Mouse (Mus musculus): ENCODE results near the gene Alk. TPM values are rescaled to one million over a fixed set of nuclear protein-coding genes. Genes with fewer than 3 reads are reported as not detected.

Alk gene
- polyA plus RNA-seq, 1 experiment from 2014 or later = 0.51 TPM

DNA sequence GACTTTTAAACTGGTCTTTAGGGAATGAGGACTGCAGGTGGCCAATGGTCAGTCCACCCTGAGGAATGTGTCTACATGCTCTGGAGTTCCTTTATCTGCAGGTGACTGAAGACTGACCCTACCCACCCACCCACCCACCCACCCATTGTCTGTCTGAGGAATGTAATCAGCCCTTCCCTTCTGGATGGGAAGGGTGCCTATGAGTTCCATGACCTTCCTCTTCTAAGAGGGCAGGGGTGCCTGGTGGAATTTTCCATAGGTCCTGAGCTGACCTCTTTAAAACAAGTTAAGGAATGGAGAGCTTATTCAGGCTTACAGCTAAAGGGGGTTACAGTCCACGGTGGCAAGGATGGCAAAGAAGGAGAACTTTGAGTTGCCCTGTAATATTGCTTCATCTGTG, 43.7 kb downstream of the Alk start:
- H3K4me2 ChIP-seq (replicated peaks; ENCODE audit: low read depth, low read length) = no peak overlapping the region
- ATAC-seq (ENCODE audit: low FRiP score) = no peak
- H3K27ac ChIP-seq (ENCODE audit: low read depth, low read length) = no peak overlapping the region
- no peak overlapping the region for H3K9ac ChIP-seq (ENCODE audit: low read depth, low read length)
- no peak overlapping the region for H3K4me3 ChIP-seq (ENCODE audit: low read depth, low read length)
- H3K36me3 ChIP-seq (ENCODE audit: control insufficient read depth, insufficient read depth, low read length) = no peaks in the 10 kb centered on the region
- DNase-seq (ENCODE audit: low spot score) = no peak
- no peaks in the 10 kb centered on the region for H3K9me3 ChIP-seq (ENCODE audit: control insufficient read depth, low read length)
- H3K4me1 ChIP-seq (replicated peaks; ENCODE audit: control insufficient read depth, insufficient read depth, low read length) = no peaks in the 10 kb centered on the region
- WGBS = 81% methylated on average over 1 of the region's 1 CpGs
- H3K27me3 ChIP-seq (ENCODE audit: control insufficient read depth, insufficient read depth, low read length) = no peaks in the 10 kb centered on the region

DNA sequence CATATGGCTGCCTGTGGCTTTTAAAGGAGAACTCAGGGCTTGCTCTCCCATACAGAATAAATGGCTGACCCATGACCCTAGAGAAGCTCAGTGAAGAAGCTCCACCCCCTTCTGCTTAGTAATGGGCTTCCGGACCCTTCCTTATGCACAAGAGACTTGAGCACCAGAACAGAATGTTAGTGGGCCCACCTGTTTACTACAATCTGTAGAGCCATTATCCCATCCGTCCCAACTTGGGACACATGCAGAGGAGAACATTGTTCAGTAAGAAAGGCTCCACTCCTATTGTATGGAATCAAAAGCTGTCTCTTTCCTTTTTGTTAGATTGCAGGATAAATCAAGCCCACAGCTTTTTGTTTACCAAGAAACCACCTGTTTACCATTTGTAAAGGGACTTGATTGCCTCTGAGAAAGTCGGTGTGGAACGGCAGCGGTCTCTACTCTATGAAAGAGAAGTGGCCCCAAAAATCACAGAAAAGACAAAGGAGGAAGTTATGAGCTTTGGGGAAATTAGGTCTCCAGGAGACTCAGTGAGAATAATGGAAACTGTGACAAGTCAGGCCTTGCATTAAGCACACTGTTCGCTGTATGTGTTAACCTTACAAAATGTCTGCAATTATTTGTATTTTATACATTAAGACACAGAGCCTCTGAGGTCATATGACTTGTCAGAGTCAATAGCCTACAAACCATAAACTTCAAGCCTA, 47.2 kb downstream of the Alk start:
- H3K9me3 ChIP-seq (ENCODE audit: control insufficient read depth, low read length) = no peaks in the 10 kb centered on the region
- WGBS = 50% methylated on average over 6 of the region's 6 CpGs
- peak; percentile 51; the same call in 1 of the 2 replicates for ATAC-seq (ENCODE audit: low FRiP score)

DNA sequence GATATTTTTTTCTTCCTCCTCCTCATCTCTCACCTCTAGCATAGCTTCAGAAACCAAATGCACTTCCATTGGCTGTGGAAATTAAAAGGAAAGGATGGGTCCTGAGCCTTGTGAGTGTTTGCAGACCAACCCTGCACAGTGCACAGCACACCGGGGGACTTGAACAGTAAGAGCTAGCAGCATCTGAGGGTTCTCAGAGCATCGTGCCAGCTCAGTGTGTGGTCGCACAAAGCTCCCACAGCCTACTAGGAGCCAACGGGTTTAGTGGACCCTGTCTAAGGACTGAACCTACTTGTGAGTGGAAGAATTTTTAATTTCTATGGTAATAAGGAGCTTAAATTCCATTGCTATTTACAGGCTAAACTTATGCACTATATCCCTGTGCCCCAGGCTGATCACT, 58.2 kb downstream of the Alk start:
- H3K36me3 ChIP-seq (ENCODE audit: control insufficient read depth, insufficient read depth, low read length) = no peaks in the 10 kb centered on the region
- H3K27ac ChIP-seq (ENCODE audit: low read depth, low read length) = no peak overlapping the region
- no peak overlapping the region for H3K4me2 ChIP-seq (replicated peaks; ENCODE audit: low read depth, low read length)
- ATAC-seq (ENCODE audit: low FRiP score) (no peak), DNase-seq (ENCODE audit: low spot score) (no peak)
- no peak overlapping the region for H3K9ac ChIP-seq (ENCODE audit: low read depth, low read length)
- no peaks in the 10 kb centered on the region for H3K4me1 ChIP-seq (replicated peaks; ENCODE audit: control insufficient read depth, insufficient read depth, low read length)
- no peaks in the 10 kb centered on the region for H3K27me3 ChIP-seq (ENCODE audit: control insufficient read depth, insufficient read depth, low read length)
- H3K9me3 ChIP-seq (ENCODE audit: control insufficient read depth, low read length) = no peaks in the 10 kb centered on the region
- H3K4me3 ChIP-seq (ENCODE audit: low read depth, low read length) = no peak overlapping the region
- WGBS = 82% methylated on average over 4 of the region's 4 CpGs

More for the DNA sequence above, 47.2 kb downstream of the Alk start:
- Histone ChIP-seq H3K9ac (ENCODE audit: low read depth, low read length) (no peak overlapping the region), H3K27me3 (ENCODE audit: control insufficient read depth, insufficient read depth, low read length) (no peaks in the 10 kb centered on the region), H3K4me1 (replicated peaks; ENCODE audit: control insufficient read depth, insufficient read depth, low read length) (no peaks in the 10 kb centered on the region), H3K27ac (ENCODE audit: low read depth, low read length) (no peak overlapping the region), H3K36me3 (ENCODE audit: control insufficient read depth, insufficient read depth, low read length) (no peaks in the 10 kb centered on the region), H3K4me2 (replicated peaks; ENCODE audit: low read depth, low read length) (no peak overlapping the region), H3K4me3 (ENCODE audit: low read depth, low read length) (no peak overlapping the region)
- no peak for DNase-seq (ENCODE audit: low spot score)

DNA sequence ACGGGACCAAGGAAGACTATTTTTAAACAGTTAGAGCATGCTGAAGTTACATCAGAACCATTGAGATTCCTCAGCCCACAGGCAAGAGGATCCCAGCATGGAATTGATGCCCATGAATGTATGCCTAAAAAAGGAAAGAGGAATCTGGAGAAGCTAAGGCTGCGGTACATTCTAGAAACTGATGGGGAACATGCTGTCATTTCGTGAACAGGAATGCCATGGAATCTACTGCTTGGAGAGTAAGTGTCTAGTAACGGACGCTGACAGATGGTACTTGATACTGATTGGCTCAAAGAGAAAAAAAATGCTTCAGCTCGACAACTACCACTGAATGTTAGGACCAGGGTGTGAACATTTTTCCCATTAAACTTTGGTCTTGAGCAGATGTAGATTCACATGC, 69.1 kb downstream of the Alk start:
- no peak overlapping the region for H3K4me2 ChIP-seq (replicated peaks; ENCODE audit: low read depth, low read length)
- ATAC-seq (ENCODE audit: low FRiP score) = no peak
- H3K27ac ChIP-seq (ENCODE audit: low read depth, low read length) = no peak overlapping the region
- H3K27me3 ChIP-seq (ENCODE audit: control insufficient read depth, insufficient read depth, low read length) = no peaks in the 10 kb centered on the region
- no peak overlapping the region for H3K4me3 ChIP-seq (ENCODE audit: low read depth, low read length)
- DNase-seq (ENCODE audit: low spot score) = no peak
- no peaks in the 10 kb centered on the region for H3K4me1 ChIP-seq (replicated peaks; ENCODE audit: control insufficient read depth, insufficient read depth, low read length)
- 92% methylated on average over 6 of the region's 6 CpGs for whole genome bisulfite sequencing
- no peaks in the 10 kb centered on the region for H3K9me3 ChIP-seq (ENCODE audit: control insufficient read depth, low read length)
- H3K9ac ChIP-seq (ENCODE audit: low read depth, low read length) = no peak overlapping the region
- no peaks in the 10 kb centered on the region for H3K36me3 ChIP-seq (ENCODE audit: control insufficient read depth, insufficient read depth, low read length)

DNA sequence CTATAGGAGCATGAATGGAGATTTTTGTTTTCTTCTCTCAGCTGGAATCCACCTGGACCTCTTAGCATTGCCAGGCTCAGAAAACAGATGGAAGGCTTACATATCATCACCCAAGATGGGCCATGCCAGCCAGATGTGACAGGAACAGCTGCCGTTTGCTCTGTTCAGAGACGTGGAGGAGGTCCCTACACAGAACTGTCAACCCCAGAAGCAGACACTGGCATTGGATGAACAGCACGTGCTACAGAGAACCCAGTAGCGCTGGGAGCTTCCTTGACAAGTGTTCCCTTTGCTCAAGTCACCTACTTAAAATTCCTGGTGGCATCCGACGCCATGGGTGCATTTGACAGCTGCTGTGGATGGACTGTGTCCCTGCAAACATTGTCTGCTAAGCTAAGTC, 72.2 kb downstream of the Alk start:
- no peak overlapping the region for H3K9ac ChIP-seq (ENCODE audit: low read depth, low read length)
- H3K4me3 ChIP-seq (ENCODE audit: low read depth, low read length) = no peak overlapping the region
- ATAC-seq (ENCODE audit: low FRiP score) (no peak), DNase-seq (ENCODE audit: low spot score) (no peak)
- no peak overlapping the region for H3K4me2 ChIP-seq (replicated peaks; ENCODE audit: low read depth, low read length)
- H3K4me1 ChIP-seq (replicated peaks; ENCODE audit: control insufficient read depth, insufficient read depth, low read length) = no peaks in the 10 kb centered on the region
- H3K36me3 ChIP-seq (ENCODE audit: control insufficient read depth, insufficient read depth, low read length) = no peaks in the 10 kb centered on the region
- H3K27ac ChIP-seq (ENCODE audit: low read depth, low read length) = no peak overlapping the region
- H3K9me3 ChIP-seq (ENCODE audit: control insufficient read depth, low read length) = no peaks in the 10 kb centered on the region
- 82% methylated on average over 6 of the region's 6 CpGs for WGBS
- H3K27me3 ChIP-seq (ENCODE audit: control insufficient read depth, insufficient read depth, low read length) = no peaks in the 10 kb centered on the region

DNA sequence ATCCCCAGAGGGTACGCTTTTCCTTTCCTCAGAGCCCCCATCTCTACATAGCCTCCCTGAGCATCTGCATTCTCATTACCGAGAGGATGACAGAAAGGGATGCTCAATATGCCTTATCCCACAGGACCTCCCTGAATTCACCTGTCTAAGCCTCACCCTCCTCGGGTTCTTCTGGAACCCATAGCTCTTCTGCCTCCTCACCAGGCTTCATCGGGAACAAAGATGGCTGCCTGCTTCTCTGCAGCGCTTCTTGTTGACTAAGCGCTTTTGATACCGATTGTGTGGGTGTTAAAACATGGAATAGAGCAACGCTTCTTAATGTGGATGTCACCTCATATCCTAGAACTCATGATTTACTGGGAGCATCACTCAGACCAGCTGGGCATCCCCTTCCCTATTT, 75.9 kb downstream of the Alk start:
- ATAC-seq (ENCODE audit: low FRiP score) = no peak
- H3K4me3 ChIP-seq (ENCODE audit: low read depth, low read length) = no peak overlapping the region
- H3K9me3 ChIP-seq (ENCODE audit: control insufficient read depth, low read length) = no peaks in the 10 kb centered on the region
- DNase-seq (ENCODE audit: low spot score) = no peak
- no peaks in the 10 kb centered on the region for H3K27me3 ChIP-seq (ENCODE audit: control insufficient read depth, insufficient read depth, low read length)
- no peaks in the 10 kb centered on the region for H3K36me3 ChIP-seq (ENCODE audit: control insufficient read depth, insufficient read depth, low read length)
- H3K4me2 ChIP-seq (replicated peaks; ENCODE audit: low read depth, low read length) = no peak overlapping the region
- 94% methylated on average over 8 of the region's 8 CpGs for WGBS
- no peak overlapping the region for H3K9ac ChIP-seq (ENCODE audit: low read depth, low read length)
- no peak overlapping the region for H3K27ac ChIP-seq (ENCODE audit: low read depth, low read length)
- H3K4me1 ChIP-seq (replicated peaks; ENCODE audit: control insufficient read depth, insufficient read depth, low read length) = no peaks in the 10 kb centered on the region

DNA sequence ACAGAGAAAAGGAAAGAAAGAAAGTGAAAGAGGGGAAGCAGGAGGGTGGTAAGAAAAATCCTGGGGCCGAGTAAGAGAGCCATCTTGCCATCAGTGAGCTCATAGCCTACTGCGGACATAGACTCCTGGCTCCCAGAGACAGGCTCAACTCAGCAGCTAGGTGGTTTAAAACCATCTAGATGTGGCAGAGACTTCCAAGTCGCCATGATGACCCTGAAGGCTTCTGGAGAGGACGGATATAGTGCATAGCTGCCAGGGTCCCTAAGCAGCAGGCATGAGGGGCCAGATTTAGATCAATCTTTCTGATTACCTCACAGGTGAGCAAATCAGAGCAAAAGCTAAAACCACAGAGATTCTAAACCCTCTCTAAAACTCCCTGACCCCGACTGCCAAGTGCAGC, 76.9 kb downstream of the Alk start:
- no peak for ATAC-seq (ENCODE audit: low FRiP score)

DNA sequence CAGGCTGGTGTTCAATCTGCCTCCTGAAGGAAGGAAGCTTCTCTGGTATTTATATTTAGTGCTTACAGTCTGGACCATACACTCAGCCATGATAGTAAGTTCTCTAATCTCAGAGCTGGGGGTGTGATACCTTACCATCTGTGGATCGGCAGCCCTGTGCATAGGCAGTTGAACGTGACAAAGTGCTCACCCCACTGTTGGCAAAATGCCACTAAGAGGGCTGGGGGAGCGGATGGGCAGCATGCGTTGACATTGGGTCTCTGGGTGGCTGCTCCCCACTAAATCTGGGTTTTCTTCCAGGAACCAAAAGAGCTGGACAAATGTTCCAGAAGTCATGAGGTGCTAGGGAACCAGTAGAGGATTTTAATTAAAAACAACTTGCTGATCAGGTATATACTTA, 78.1 kb downstream of the Alk start:
- 89% methylated on average over 4 of the region's 4 CpGs for WGBS
- H3K27me3 ChIP-seq (ENCODE audit: control insufficient read depth, insufficient read depth, low read length) = no peaks in the 10 kb centered on the region
- H3K4me1 ChIP-seq (replicated peaks; ENCODE audit: control insufficient read depth, insufficient read depth, low read length) = no peaks in the 10 kb centered on the region
- no peak for DNase-seq (ENCODE audit: low spot score)
- no peaks in the 10 kb centered on the region for H3K36me3 ChIP-seq (ENCODE audit: control insufficient read depth, insufficient read depth, low read length)
- H3K9ac ChIP-seq (ENCODE audit: low read depth, low read length) = no peak overlapping the region
- no peak overlapping the region for H3K4me3 ChIP-seq (ENCODE audit: low read depth, low read length)
- no peak for ATAC-seq (ENCODE audit: low FRiP score)
- H3K4me2 ChIP-seq (replicated peaks; ENCODE audit: low read depth, low read length) = no peak overlapping the region
- H3K27ac ChIP-seq (ENCODE audit: low read depth, low read length) = no peak overlapping the region
- no peaks in the 10 kb centered on the region for H3K9me3 ChIP-seq (ENCODE audit: control insufficient read depth, low read length)

More for the DNA sequence above, 76.9 kb downstream of the Alk start:
- H3K36me3 ChIP-seq (ENCODE audit: control insufficient read depth, insufficient read depth, low read length) = no peaks in the 10 kb centered on the region
- H3K27me3 ChIP-seq (ENCODE audit: control insufficient read depth, insufficient read depth, low read length) = no peaks in the 10 kb centered on the region
- H3K4me3 ChIP-seq (ENCODE audit: low read depth, low read length) = no peak overlapping the region
- H3K27ac ChIP-seq (ENCODE audit: low read depth, low read length) = no peak overlapping the region
- no peak for DNase-seq (ENCODE audit: low spot score)
- H3K4me2 ChIP-seq (replicated peaks; ENCODE audit: low read depth, low read length) = no peak overlapping the region
- H3K9me3 ChIP-seq (ENCODE audit: control insufficient read depth, low read length) = no peaks in the 10 kb centered on the region
- no peak overlapping the region for H3K9ac ChIP-seq (ENCODE audit: low read depth, low read length)
- no peaks in the 10 kb centered on the region for H3K4me1 ChIP-seq (replicated peaks; ENCODE audit: control insufficient read depth, insufficient read depth, low read length)
- whole genome bisulfite sequencing = 84% methylated on average over 5 of the region's 5 CpGs

DNA sequence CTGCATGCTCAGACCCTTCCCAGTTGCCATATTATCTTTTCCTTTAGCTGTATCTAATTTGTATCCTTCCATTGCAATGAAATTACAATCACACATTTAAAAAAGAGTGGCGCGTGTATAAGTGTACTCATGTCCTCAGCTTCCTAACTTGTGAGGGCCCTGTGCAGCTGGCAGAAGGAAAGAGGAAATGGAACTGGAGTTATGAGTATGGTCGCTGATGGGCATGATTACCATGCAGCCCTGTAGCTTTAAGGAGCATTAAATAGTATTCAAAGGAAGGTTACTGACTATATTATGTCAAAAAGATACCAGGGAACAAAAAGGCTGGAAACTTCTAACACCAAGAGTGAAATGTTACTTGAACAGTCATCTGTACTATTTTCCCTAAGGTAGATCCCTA, 79.6 kb downstream of the Alk start:
- Histone ChIP-seq H3K27me3 (ENCODE audit: control insufficient read depth, insufficient read depth, low read length) (no peaks in the 10 kb centered on the region), H3K27ac (ENCODE audit: low read depth, low read length) (no peak overlapping the region), H3K9me3 (ENCODE audit: control insufficient read depth, low read length) (no peaks in the 10 kb centered on the region), H3K4me2 (replicated peaks; ENCODE audit: low read depth, low read length) (no peak overlapping the region), H3K4me3 (ENCODE audit: low read depth, low read length) (no peak overlapping the region), H3K9ac (ENCODE audit: low read depth, low read length) (no peak overlapping the region), H3K36me3 (ENCODE audit: control insufficient read depth, insufficient read depth, low read length) (no peaks in the 10 kb centered on the region), H3K4me1 (replicated peaks; ENCODE audit: control insufficient read depth, insufficient read depth, low read length) (no peaks in the 10 kb centered on the region)
- no peak for DNase-seq (ENCODE audit: low spot score)
- no peak for ATAC-seq (ENCODE audit: low FRiP score)
- 91% methylated on average over 3 of the region's 3 CpGs for WGBS
